Mouse (Mus musculus): Measurements from ENCODE around the gene Palm.

Palm gene

GRCm38 (mm10) chr10:79853860-79854795 lies 60.8 kb downstream of the Palm start, which contains the start of gene Ptbp1:
TSS of gene Ptbp1 (plus strand) at chr10:79854427.
- in situ Hi-C loops (cut with MboI; ENCODE audit: low sequenced_read_pairs), result no loop called here

DNA sequence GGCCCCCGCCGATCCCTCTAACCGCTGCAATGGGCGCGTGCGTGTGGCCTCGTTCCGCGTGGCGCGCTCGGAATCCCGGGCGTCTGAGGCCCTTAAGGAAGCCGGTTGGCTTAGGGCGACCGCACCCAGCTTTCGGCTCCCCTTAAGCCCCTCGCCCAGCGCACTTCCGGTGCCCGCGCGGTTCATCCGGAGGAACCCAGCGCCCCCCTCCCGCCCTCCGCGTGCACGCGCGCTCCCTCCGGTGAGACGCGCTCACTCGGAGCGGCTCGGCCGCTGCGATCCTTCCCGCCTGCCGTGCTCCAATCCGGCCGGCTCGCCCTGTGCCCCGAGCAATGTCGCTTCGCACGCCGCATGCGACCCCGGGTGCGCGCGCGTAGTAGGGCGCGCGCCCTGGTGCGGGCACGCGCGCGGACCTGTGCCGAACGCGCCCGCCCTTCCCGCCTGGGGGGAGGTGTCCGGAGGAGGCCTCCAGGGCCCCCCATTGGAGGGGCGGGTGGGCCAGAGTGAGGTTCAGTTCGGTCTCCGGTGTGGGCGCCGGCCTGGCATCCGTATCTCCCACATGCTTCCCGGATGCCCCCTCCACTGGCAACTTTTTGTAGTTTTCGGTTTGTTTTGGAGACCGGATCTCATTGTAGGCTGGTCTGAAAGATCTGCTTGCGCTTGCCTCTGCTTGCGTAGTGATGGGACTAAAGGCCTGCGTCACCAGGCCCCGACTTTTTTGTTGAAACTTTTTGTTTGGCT lies 61.6 kb downstream of the Palm start:
- in situ Hi-C loops (cut with MboI; ENCODE audit: low sequenced_read_pairs), result no loop called here

DNA sequence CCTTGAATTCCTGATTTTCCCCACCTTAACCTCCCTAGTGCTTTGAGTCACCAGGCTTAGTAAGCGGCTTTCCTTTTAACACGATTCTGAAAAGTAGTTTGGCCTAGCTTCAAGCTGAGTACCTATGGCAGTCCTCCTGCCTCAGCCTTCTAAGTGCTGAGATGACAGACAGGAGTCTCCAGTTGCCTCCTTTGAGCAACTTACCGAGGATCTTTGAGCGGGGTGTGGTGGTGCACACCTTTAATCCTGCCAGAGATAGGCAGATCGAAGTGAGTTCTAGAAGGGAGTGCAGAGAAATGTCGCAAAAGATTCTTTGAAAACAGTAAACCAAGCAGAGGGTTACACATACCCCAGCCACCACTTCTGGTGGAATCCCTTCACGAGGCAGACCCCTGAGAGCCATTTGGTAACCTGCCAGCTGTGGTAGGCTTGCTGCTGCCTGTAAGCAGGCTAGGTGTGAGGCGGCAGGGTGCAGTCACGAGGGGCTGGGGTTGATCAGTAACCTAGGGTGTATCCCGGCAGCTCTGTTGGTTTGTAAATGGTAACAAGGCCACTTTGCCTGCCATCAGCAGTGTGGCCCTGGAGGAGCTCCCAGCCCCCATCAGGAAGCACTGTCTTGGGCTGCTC lies 62.3 kb downstream of the Palm start:
- in situ Hi-C loops (cut with MboI; ENCODE audit: low sequenced_read_pairs), result no loop called here

GRCm38 (mm10) chr10:79856280-79856679 lies 62.9 kb downstream of the Palm start:
- in situ Hi-C loops (cut with MboI; ENCODE audit: low sequenced_read_pairs), result no loop called here

DNA sequence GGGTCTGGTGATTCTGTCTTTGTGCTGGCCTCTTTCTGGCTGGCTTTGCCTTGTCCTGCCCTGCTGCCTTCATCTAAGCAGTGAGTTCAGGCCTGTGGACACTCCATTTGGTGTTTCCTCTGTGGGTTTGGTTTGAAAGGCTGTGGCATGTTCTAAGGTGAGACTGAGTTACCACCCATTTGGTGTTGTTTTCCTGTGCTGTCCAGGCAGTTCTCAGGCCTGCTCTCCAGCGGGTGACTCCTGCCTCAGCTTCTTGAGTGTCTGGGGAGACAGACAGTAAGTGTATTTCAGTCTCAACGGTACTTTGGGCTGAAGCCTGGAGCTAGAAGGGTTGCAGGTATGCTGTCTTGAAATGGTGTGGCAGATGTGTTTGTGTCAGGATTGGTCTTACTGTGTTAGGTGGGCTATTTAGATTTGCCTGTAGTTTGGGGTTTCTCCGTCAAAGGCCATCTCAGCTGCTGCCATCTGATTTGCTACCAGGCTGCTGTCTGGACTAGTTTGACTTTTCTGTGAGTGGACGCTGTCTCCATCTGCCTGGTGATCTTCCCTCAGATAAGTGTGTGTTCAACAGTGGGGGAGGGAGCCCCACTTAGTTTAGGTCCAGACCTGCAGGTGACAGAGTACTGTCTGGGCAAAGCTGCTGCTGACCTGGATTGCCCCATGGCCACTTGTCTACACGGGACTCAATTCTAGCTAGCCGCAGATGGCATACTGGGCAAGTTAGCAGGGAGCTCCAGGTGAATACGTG lies 63.5 kb downstream of the Palm start:
- in situ Hi-C loops (cut with MboI; ENCODE audit: low sequenced_read_pairs), result no loop called here

GRCm38 (mm10) chr10:79857452-79857811 lies 64.1 kb downstream of the Palm start:
- in situ Hi-C loops (cut with MboI; ENCODE audit: low sequenced_read_pairs), result no loop called here

- in situ Hi-C loops (cut with MboI; ENCODE audit: low sequenced_read_pairs), result no loop called here
Observed at GRCm38 (mm10) chr10:79857894-79858293, 64.5 kb downstream of the Palm start.

GRCm38 (mm10) chr10:79858416-79859074 lies 65.2 kb downstream of the Palm start:
- in situ Hi-C loops (cut with MboI; ENCODE audit: low sequenced_read_pairs), result no loop called here

- in situ Hi-C loops (cut with MboI; ENCODE audit: low sequenced_read_pairs), result no loop called here
Observed at GRCm38 (mm10) chr10:79859116-79859515, 65.7 kb downstream of the Palm start.

DNA sequence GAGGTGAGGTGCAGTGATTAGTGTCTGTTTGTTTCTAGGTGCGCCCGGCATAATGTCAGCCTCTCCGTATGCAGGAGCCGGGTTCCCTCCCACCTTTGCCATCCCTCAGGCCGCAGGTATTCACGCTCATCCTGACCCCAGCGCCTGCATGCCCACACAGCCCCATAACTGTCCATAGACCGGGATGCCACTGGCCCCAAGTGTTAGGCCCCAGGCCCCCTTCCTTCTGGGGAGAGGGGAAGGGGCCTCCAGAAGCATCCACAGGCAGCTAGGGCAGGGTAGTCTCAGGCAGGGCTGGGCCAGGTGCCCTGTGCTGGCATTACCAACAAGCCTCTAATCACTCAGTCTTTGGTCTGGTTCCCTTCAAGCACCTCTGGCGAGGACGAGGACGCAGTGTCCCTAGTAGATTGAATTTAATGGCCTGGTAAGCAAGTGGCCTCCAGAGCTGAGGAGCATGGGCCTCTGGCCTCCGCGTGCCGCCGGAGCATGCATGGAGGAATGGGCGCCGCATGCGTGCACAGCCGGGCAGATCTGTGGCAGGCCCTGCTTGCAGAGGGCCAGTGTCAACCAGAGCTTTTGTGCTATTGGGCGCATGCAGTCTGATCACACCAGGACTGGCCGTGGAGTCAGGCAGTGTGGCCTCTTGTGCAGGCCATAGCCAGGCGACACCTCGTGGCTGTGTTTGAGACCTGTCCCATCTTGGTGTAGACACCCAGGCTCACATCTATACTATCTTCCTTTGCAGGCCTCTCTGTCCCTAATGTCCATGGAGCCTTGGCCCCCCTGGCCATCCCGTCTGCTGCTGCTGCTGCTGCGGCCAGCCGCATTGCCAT lies 66.9 kb downstream of the Palm start:
- in situ Hi-C loops (cut with MboI; ENCODE audit: low sequenced_read_pairs), result no loop called here

DNA sequence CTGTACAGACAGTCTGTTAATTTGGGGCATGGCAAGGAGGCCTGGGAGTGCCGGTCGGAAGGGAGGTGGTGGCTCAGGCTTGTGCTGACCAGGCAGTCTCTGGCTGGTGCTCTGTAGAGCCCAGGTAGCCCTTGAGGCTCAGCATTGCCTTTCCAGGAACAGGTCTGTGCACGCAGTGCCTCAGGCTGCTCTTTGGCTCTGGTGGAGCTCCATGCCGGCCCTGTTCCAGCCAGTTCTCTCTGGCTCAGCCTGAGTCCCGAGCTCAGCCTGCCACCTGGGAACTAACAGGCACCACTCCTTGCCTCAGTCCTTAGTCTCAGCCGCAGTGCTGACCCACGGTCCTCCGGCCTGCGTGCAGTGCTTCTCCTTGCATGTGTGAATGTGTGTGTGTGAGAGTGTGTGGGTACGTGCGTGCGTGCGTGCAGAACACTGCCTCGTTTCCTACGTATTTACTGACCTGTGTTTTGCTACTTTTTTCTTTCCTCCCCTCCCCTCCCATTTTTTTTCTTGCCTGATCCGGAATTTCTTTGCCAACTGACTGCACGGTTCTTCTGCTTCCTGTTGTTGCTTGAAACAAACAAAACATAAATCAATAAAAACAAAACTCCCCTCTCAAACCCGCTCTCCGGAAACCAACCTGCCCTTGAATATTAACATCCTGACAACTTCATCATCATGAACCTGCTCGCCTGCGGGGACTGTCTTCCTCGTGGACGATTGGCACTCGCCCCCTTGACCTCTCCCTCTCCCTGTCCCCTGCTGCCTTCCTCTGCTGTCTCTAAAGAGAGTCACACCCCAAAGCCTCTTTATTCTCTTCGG lies 68.1 kb downstream of the Palm start:
- in situ Hi-C loops (cut with MboI; ENCODE audit: low sequenced_read_pairs), result no loop called here

DNA sequence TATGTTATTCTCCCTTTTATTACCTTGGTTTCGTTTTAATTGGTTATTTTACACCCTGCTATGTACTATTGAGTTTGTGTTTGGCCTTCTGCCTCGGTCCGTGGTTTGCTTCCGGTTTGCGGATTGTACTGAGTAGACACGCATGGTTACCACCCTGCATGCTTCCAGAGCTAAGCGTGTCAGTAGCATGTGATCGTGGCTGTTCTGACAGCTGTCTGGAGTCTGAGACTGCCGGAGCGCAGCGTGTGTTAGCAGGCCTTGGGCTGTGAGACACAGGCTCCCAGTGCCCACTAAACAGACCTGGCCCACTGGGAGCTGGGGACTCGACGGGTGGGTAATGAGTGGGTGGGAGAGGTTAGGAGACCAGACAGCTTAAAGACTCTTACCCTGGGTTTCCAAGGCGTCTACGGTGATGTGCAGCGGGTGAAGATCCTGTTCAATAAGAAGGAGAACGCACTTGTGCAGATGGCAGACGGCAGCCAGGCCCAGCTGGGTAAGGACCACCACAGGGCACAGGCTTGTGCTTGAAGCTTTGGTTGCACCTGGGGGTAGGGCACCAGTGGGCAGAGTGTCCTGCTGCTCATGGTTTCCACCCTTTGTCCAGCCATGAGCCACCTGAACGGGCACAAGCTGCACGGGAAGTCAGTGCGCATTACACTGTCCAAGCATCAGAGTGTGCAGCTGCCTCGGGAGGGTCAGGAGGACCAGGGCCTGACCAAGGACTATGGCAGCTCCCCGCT lies 68.8 kb downstream of the Palm start:
- in situ Hi-C loops (cut with MboI; ENCODE audit: low sequenced_read_pairs), result no loop called here

DNA sequence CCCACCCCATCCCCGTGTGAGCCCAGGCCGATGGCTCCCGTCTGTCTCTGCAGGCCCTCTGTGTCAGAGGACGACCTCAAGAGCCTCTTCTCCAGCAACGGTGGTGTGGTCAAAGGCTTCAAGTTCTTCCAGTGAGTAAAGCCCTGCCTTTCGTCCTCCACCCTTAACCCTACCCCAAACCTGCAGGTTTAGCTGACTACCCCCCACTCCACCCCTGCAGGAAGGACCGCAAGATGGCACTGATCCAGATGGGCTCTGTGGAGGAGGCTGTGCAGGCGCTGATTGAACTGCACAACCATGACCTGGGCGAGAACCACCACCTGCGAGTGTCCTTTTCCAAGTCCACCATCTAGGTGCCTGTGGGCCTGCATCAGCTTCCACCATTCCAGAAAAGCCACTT lies 69.6 kb downstream of the Palm start:
- in situ Hi-C loops (cut with MboI; ENCODE audit: low sequenced_read_pairs), result no loop called here

DNA sequence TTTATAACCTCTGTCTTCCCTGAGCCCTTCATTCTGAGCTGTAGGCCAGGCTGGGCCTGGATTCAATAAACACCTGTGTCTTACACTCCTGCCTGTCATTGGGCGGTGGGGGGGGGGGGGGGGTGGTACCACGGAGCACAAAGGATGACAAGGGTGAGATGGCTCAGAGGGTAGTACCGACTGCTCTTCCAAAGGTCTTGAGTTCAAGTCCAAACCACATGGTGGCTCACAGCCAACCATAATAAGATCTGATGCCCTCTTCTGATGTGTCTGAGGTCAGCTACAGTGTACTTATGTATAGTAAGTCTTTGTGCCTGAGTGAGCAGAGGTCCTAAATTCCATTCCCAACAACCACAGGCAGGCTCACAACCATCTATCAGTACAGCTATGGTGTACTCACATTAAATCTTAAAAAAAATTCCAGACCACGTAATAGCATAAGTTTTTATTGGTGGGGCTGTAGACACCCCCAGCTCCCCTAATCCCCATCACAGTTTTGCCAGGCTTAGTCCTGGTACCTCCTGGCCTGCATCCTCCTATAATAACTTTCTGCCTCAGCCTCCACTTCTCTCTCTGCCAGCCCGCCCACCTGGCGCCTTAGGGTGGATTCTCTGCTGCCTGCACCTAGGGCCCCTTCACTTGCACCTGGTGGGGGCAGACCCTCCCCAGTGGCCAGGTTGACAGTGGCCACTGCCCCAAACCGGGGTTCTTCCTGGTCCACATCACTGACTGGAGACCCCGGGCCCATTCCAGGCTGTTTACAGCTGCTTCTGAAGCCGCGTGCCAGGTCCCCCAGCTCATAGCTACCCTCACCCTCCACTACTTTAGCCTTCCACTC lies 71.2 kb downstream of the Palm start:
- in situ Hi-C loops (cut with MboI; ENCODE audit: low sequenced_read_pairs), result no loop called here

DNA sequence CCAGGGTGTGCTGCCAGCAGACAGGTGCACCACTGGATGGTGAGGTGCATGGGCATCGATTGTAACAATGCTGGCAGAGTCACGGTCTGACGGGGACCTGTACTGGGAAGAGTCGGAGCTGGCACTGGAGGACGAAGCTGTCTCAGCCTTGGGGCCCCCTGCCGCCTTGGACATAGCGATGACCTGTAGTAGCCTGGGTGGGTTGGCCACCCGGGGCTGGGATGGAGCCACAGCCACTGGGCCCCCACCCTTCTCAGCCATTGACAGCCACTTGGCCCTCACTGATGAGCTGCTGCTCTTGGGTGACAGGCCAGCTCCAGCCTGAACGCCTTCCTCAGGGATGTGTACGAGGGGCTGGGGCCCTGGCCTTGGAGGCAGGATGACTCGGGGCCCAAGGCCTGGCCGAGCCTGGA lies 71.8 kb downstream of the Palm start:
- in situ Hi-C loops (cut with MboI; ENCODE audit: low sequenced_read_pairs), result no loop called here

- in situ Hi-C loops (cut with MboI; ENCODE audit: low sequenced_read_pairs), result no loop called here
Observed at GRCm38 (mm10) chr10:79865801-79866295, 72.5 kb downstream of the Palm start.

DNA sequence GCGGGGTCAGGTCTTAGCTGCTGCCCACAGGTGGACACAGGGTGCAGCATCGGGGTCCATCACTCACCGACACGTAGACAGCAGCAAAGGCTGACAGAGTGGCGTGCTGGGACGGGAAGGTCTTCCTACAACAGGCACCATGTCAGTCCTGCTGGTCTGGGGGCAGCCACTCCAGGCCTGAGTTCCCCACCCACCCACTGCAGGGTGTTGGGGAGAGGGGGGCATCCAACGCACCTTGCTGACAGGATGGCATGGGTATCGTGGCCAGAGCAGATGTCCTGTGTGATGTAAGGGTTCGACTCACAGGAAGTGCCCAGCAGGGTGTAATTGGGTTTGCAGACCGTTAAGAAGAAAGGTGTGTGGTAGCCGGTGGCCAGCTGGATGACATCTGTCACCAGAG lies 73.2 kb downstream of the Palm start:
- in situ Hi-C loops (cut with MboI; ENCODE audit: low sequenced_read_pairs), result no loop called here

All from CH12F3 (cell line).